ENCODE assay signal across 12 mouse cellular contexts in the genomic region with DNA sequence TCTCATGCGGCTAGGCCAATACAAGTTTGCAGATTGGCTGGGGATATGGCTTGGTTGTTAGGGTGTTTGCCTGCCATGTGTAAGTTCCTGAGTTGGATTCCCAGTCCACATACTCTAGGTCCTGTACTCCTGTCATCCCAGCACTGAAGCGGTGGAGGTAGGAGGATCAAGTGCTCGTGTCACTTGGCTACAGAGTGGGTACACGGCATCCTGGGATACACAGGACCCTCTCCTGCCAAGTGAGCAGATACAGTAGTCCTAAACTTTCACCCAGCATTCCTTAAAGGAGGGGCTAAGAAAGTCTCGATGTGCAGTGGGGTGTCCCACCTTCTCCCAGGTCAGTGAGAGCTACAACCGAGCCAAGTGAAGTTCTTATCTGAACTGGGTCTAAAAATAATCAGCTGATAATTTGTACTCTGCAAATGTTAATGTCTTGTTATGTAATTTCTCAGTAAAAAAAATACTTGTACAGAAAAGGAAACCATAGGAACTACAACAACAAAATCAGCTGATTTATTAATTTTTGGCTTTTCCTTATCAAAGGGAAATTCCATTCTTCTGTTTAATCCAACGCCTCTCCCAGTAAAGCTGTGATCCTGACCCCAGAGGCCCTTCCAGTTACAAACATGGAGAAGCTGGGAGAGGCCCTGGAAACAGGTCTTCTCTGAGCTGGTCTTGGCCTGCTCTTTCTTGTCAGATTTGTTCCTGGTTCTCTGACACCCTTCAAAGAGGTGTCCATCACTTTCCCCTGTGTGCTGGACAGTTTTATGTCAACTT. TPM values are rescaled to one million over a fixed set of nuclear protein-coding genes. Genes with fewer than 3 reads are reported as not detected.
A peak's percentile ranks its signal among the peaks of the same experiment; 100 is the strongest.
DNase-seq lines count a peak whose midpoint lies in the region; ATAC-seq and TF ChIP-seq lines count a peak whose summit lies in the region.
"Had no signal": no experiment of that assay in that cellular context is flagged by ENCODE, and none has a peak within 500 bp of the region (broad histone marks: within the 10 kb centered on the region; RNA-seq: fewer than 3 reads in every experiment).

No protein-coding gene starts in this region.

- H3K27ac ChIP-seq in heart, adult 2 months, result peak overlapping the region; percentile 70
- H3K27ac ChIP-seq in heart, embryonic 11.5 days (ENCODE audit: low read depth, low read length), result no peak overlapping the region
- H3K27ac ChIP-seq in testis, adult 2 months (ENCODE audit: control insufficient read depth, insufficient read depth, low read depth, low read length), result peak overlapping the region; percentile 56
- no peak overlapping the region for H3K27ac ChIP-seq in left cerebral cortex, adult 2 months
- H3K27ac ChIP-seq: hindbrain, embryonic 10.5 days; midbrain, embryonic 13.5 days; neural tube, embryonic 12.5 days had no signal

- peaks cover 15% of the 10 kb centered on the region for H3K4me1 ChIP-seq in heart, adult 2 months (ENCODE audit: control insufficient read depth, insufficient read depth, low read length)
- H3K4me1 ChIP-seq in heart, embryonic 11.5 days (ENCODE audit: control insufficient read depth, insufficient read depth, low read length), result no peaks in the 10 kb centered on the region
- H3K4me1 ChIP-seq in testis, adult 2 months (ENCODE audit: control insufficient read depth, insufficient read depth, low read length), result no peaks in the 10 kb centered on the region; the same call in 1 of the 2 replicates
- H3K4me1 ChIP-seq: hindbrain, embryonic 10.5 days; midbrain, embryonic 13.5 days; neural tube, embryonic 12.5 days had no signal

- no peak for ATAC-seq in heart, embryonic 11.5 days (replicated peaks; ENCODE audit: insufficient number of reproducible peaks, low FRiP score, low TSS enrichment)
- ATAC-seq: activated CD4-positive, CD25-positive, alpha-beta regulatory T cell, adult 4 months; midbrain, embryonic 13.5 days had no signal

- intact Hi-C loops in heart, adult 2 months (cut with DNase I), result no loop called here
- intact Hi-C loops in left cerebral cortex, postnatal 14 days (cut with DNase I), result no loop called here
- intact Hi-C loops in left cerebral cortex, adult 2 months (cut with DNase I), result no loop called here

- no peaks in the 10 kb centered on the region for H3K27me3 ChIP-seq in heart, adult 2 months (ENCODE audit: control insufficient read depth, insufficient read depth, low read length)
- H3K27me3 ChIP-seq in heart, embryonic 11.5 days (ENCODE audit: control insufficient read depth, insufficient read depth, low read length), result no peaks in the 10 kb centered on the region
- H3K27me3 ChIP-seq in testis, adult 2 months (ENCODE audit: control insufficient read depth, insufficient read depth, low read length), result no peaks in the 10 kb centered on the region
- H3K27me3 ChIP-seq: midbrain, embryonic 13.5 days; neural tube, embryonic 12.5 days had no signal

- no peak for TF ChIP-seq EP300 in heart, adult 2 months (IDR thresholded peaks at IDR 0.05; ENCODE audit: insufficient read depth, low read depth, low read length)

- no peaks in the 10 kb centered on the region for H3K9me3 ChIP-seq in heart, embryonic 11.5 days (replicated peaks; ENCODE audit: control insufficient read depth, low read length)
- H3K9me3 ChIP-seq: hindbrain, embryonic 10.5 days; midbrain, embryonic 13.5 days; neural tube, embryonic 12.5 days had no signal

- no peak overlapping the region for H3K4me2 ChIP-seq in heart, embryonic 11.5 days
- H3K4me2 ChIP-seq: midbrain, embryonic 13.5 days; neural tube, embryonic 12.5 days had no signal

- no peak overlapping the region for H3K9ac ChIP-seq in heart, adult 2 months (ENCODE audit: low read depth, low read length)
- H3K9ac ChIP-seq in heart, embryonic 11.5 days (ENCODE audit: low read depth, low read length), result no peak overlapping the region
- H3K9ac ChIP-seq: midbrain, embryonic 13.5 days; neural tube, embryonic 12.5 days had no signal

- TF ChIP-seq POLR2A in heart, adult 2 months (IDR thresholded peaks at IDR 0.05; ENCODE audit: insufficient read depth, low read depth, low read length), result 0 out of 2 replicates have a peak, but pooled peaks have one; percentile 11
- TF ChIP-seq POLR2A in testis, adult 2 months (IDR thresholded peaks at IDR 0.05; ENCODE audit: control insufficient read depth, low read depth, low read length), result no peak

- no peak overlapping the region for H3K4me3 ChIP-seq in heart, adult 2 months
- H3K4me3 ChIP-seq in heart, embryonic 11.5 days (ENCODE audit: low read depth, low read length), result no peak overlapping the region
- H3K4me3 ChIP-seq in testis, adult 2 months (ENCODE audit: control insufficient read depth, low read depth, low read length), result no peak overlapping the region
- H3K4me3 ChIP-seq in left cerebral cortex, adult 2 months, result no peak overlapping the region
- H3K4me3 ChIP-seq: hindbrain, embryonic 10.5 days; midbrain, embryonic 13.5 days; neural tube, embryonic 12.5 days had no signal

- 24% methylated on average over 7 of the region's 7 CpGs for WGBS in heart, adult 2 months
- 53% methylated on average over 7 of the region's 7 CpGs for WGBS in heart, embryonic 11.5 days (ENCODE audit: insufficient replicate concordance)

- peak; percentile 40 to 52 for DNase-seq in heart, adult 2 months
- DNase-seq in testis, postnatal 10 days (ENCODE audit: low spot score), result no peak
- DNase-seq in kidney, postnatal 10 days, result peak; percentile 55
- DNase-seq in lung, postnatal 25 days (ENCODE audit: low spot score), result peak; percentile 51
- DNase-seq in left cerebral cortex, postnatal 14 days (ENCODE audit: low spot score in 2 of 2), result no peak
- no peak for DNase-seq in left cerebral cortex, adult 2 months (ENCODE audit: extremely low spot score in 1 of 2, low spot score in 2 of 2)

- no peak for TF ChIP-seq CTCF in heart, adult 2 months (IDR thresholded peaks at IDR 0.05)
- TF ChIP-seq CTCF in testis, adult 2 months (IDR thresholded peaks at IDR 0.05; ENCODE audit: control insufficient read depth, insufficient read depth, insufficient replicate concordance, low read depth, low read length), result no peak
- TF ChIP-seq CTCF in left cerebral cortex, adult 2 months (IDR thresholded peaks at IDR 0.05), result no peak

- H3K79me2 ChIP-seq in heart, adult 2 months (replicated peaks; ENCODE audit: control insufficient read depth, insufficient read depth, low read length), result no peaks in the 10 kb centered on the region

- H3K36me3 ChIP-seq in heart, adult 2 months (ENCODE audit: control insufficient read depth, insufficient read depth, low read length), result peaks cover 5% of the 10 kb centered on the region; the same call in 1 of the 2 replicates
- no peaks in the 10 kb centered on the region; the same call in 1 of the 2 replicates for H3K36me3 ChIP-seq in heart, embryonic 11.5 days (ENCODE audit: control insufficient read depth, insufficient read depth, low read length)
- H3K36me3 ChIP-seq in testis, adult 2 months (ENCODE audit: control insufficient read depth, insufficient read depth, low read length), result no peaks in the 10 kb centered on the region
- H3K36me3 ChIP-seq: midbrain, embryonic 13.5 days; neural tube, embryonic 12.5 days had no signal

RNA-seq across cellular contexts. Expression of a gene that starts 49.2 kb away (rescaled TPM):
- 10 to 100 TPM; 19.3 to 23.3 TPM for total RNA-seq in heart, adult 2 months (2021)
- polyA plus RNA-seq in heart, adult 2 months (2012; rRNA removed), result 15.7 and 19.8 TPM in 2 replicates
- 8.0 and 9.6 TPM in 2 replicates for polyA plus RNA-seq in heart, embryonic 11.5 days (2014; fragmentation: Nextera tagmentation; extraction: Ambion mirVana)
- 5.4 and 6.2 TPM in 2 replicates for polyA plus RNA-seq in testis, adult 2 months (2012; rRNA removed)
- total RNA-seq in left cerebral cortex, postnatal 14 days (2021), result 10 to 100 TPM; 16.6 to 26.1 TPM
- total RNA-seq in left cerebral cortex, adult 2 months (2021), result 10 to 100 TPM; 22.5 to 24.3 TPM

Comparison
In these comparisons a context has a peak if more than half of its experiments do, and no peak if none do; other contexts are left out.
1. H3K27ac ChIP-seq: peak in heart, adult 2 months (single experiment) and testis, adult 2 months (single experiment); none in heart, embryonic 11.5 days (single experiment) and left cerebral cortex, adult 2 months (single experiment).
2. DNase-seq: peak in heart, adult 2 months (2 of 2), kidney, postnatal 10 days (single experiment) and lung, postnatal 25 days (single experiment); none in testis, postnatal 10 days (single experiment), left cerebral cortex, postnatal 14 days (0 of 2) and left cerebral cortex, adult 2 months (0 of 2).